Mouse (Mus musculus) thymus, adult 2 months (tissue): ENCODE measurements around the gene Lrrc28.

Experiments used
- CTCF ChIP-seq: fragments of 200-500 bp; IDR thresholded peaks from 2 replicates; pipeline ENCODE4 v1.5.1; 2012; ENCODE audit warnings: mild to moderate bottlenecking, control low read depth, low read length, moderate library complexity, borderline replicate concordance; ENCODE audit not compliant: control insufficient read depth, poor library complexity, insufficient read depth; ENCODE audit errors: extremely low read depth
- POLR2A ChIP-seq: fragments of 200-500 bp; IDR thresholded peaks from 2 replicates; pipeline ENCODE4 v1.6.1; 2012; ENCODE audit warnings: mild to moderate bottlenecking, low read length, control low read depth, moderate library complexity; ENCODE audit not compliant: control insufficient read depth, poor library complexity, insufficient read depth; ENCODE audit errors: extremely low read depth

DNA sequence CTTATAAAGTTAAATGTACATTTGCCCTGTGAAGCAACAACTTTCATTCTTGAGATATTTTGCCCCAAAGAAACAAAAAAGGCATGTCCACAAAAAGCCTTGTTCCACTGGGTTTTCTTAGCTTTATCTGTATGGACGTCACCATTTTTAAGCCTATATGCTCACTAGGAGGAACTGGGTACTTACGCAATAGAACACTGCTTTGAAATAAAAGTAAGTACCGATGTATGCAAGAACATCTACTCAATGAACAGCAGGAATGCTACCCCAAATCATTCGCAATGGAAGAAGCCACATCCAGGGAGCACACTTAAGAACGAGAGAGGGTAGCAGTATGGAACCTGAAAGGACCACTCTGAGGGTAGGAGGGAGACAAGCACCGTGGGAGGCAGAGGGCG is 30.6 kb downstream of the Lrrc28 start:
- no peak for TF ChIP-seq CTCF
- TF ChIP-seq POLR2A: no peak
